In genomic region chr10:12874577-12875277, GRCm38 (mm10) we compare ENCODE assay signal across 9 mouse cellular contexts. TPM values are rescaled to one million over a fixed set of nuclear protein-coding genes. Genes with fewer than 3 reads are reported as not detected.
DNase-seq lines count a peak whose midpoint lies in the region; ATAC-seq and TF ChIP-seq lines count a peak whose summit lies in the region.
"Had no signal": no experiment of that assay in that cellular context is flagged by ENCODE, and none has a peak within 500 bp of the region (broad histone marks: within the 10 kb centered on the region; RNA-seq: fewer than 3 reads in every experiment).

No protein-coding gene starts in this region.

- H3K36me3 ChIP-seq in kidney, embryonic 14.5 days (ENCODE audit: control insufficient read depth, insufficient read depth, low read length): no peaks in the 10 kb centered on the region
- H3K36me3 ChIP-seq: limb, embryonic 15.5 days had no signal

- TF ChIP-seq CTCF in embryonic fibroblast, embryonic 13.5 days (IDR thresholded peaks at IDR 0.05; ENCODE audit: borderline replicate concordance, insufficient read depth, low read length): no peak

- no peaks in the 10 kb centered on the region for H3K27me3 ChIP-seq in kidney, embryonic 14.5 days (ENCODE audit: control insufficient read depth, insufficient read depth, low read length)
- H3K27me3 ChIP-seq: limb, embryonic 15.5 days had no signal

- H3K4me2 ChIP-seq in kidney, embryonic 14.5 days (replicated peaks; ENCODE audit: low read depth, low read length): no peak overlapping the region
- H3K4me2 ChIP-seq: limb, embryonic 15.5 days had no signal

- DNase-seq in 3134 (ENCODE audit: extremely low read depth, insufficient read length, low spot score): peak; percentile 46
- DNase-seq in B cell, adult 2 months: peak; percentile 31 to 43
- peak; percentile 48 for DNase-seq in lung, postnatal 25 days (ENCODE audit: low spot score)
- DNase-seq in layer of hippocampus, postnatal 10 days (ENCODE audit: low spot score in 2 of 2): no peak
- DNase-seq in cerebellum, adult 11-12 months: no peak
- DNase-seq: cerebellum, postnatal 10 days had no signal

- WGBS in kidney, embryonic 14.5 days: 71% methylated on average over 8 of the region's 8 CpGs

- ATAC-seq in kidney, embryonic 14.5 days (ENCODE audit: low FRiP score, low TSS enrichment): no peak

- no peaks in the 10 kb centered on the region for H3K9me3 ChIP-seq in kidney, embryonic 14.5 days (ENCODE audit: control insufficient read depth, low read length)
- H3K9me3 ChIP-seq: limb, embryonic 15.5 days had no signal

- no peak overlapping the region for H3K9ac ChIP-seq in kidney, embryonic 14.5 days (ENCODE audit: low read depth, low read length)
- H3K9ac ChIP-seq: limb, embryonic 15.5 days had no signal

- no peak overlapping the region for H3K4me3 ChIP-seq in embryonic fibroblast, embryonic 13.5 days (ENCODE audit: insufficient read depth, low read length)
- H3K4me3 ChIP-seq in kidney, embryonic 14.5 days (ENCODE audit: low read length): no peak overlapping the region
- H3K4me3 ChIP-seq: limb, embryonic 15.5 days had no signal

- H3K4me1 ChIP-seq in embryonic fibroblast, embryonic 13.5 days (ENCODE audit: control insufficient read depth, insufficient read depth, low read length): peaks cover 4% of the 10 kb centered on the region
- peaks cover 8% of the 10 kb centered on the region for H3K4me1 ChIP-seq in kidney, embryonic 14.5 days (ENCODE audit: control insufficient read depth, insufficient read depth, low read length)

- no peak for TF ChIP-seq POLR2A in embryonic fibroblast, embryonic 13.5 days (IDR thresholded peaks at IDR 0.05; ENCODE audit: low read depth, low read length)

- H3K27ac ChIP-seq in embryonic fibroblast, embryonic 13.5 days (ENCODE audit: insufficient read depth, low read length): peak overlapping the region; percentile 44; the same call in 1 of the 2 replicates
- H3K27ac ChIP-seq in kidney, embryonic 14.5 days (ENCODE audit: low read depth, low read length): no peak overlapping the region
- H3K27ac ChIP-seq: limb, embryonic 15.5 days had no signal

RNA-seq across cellular contexts. Expression of gene Utrn, which starts 5.6 kb away (rescaled TPM):
- 104 and 132 TPM in 2 replicates for polyA plus RNA-seq in embryonic fibroblast, embryonic 13.5 days (2011; ENCODE audit: insufficient read length, low read depth, missing spikeins)
- 10 to 100 TPM; 33.1 to 33.6 TPM for total RNA-seq in layer of hippocampus, postnatal 10 days (2021)
- polyA plus RNA-seq in kidney, embryonic 14.5 days (2014; fragmentation: Nextera tagmentation; extraction: Ambion mirVana): 46.2 and 91.4 TPM in 2 replicates

Comparison
In these comparisons a context has a peak if more than half of its experiments do, and no peak if none do; other contexts are left out.
1. DNase-seq: peak in 3134 (single experiment), B cell, adult 2 months (2 of 2) and lung, postnatal 25 days (single experiment); none in layer of hippocampus, postnatal 10 days (0 of 2) and cerebellum, adult 11-12 months (single experiment).